In the genomic region with DNA sequence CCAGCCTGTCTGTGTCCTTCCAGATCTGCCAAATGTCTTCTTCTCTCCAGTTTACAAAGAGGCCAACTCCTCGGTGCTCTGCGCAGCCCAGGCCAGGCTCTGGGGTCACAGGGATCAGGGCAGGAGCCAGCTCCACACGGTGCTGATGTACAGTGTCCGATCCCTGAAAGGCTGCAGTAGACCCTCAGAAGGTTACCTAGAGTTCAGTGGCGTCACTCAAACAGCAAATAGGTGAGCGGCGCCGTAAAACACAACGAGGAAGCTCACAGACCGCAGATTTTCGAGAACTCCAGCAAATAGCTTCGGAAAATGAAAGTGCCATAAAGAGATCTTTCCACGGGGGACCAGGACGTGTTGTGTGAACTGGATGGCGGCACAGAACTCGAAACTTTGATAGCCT, we compare ENCODE assay signal across 11 mouse cellular contexts. TPM values are rescaled to one million over a fixed set of nuclear protein-coding genes. Genes with fewer than 3 reads are reported as not detected.
DNase-seq lines count a peak whose midpoint lies in the region; ATAC-seq and TF ChIP-seq lines count a peak whose summit lies in the region.
"Had no signal": no experiment of that assay in that cellular context is flagged by ENCODE, and none has a peak within 500 bp of the region (broad histone marks: within the 10 kb centered on the region; RNA-seq: fewer than 3 reads in every experiment).

No protein-coding gene starts in this region.

- WGBS in kidney, embryonic 14.5 days, result 23% methylated on average over 16 of the region's 16 CpGs
- 9% methylated on average over 16 of the region's 16 CpGs for WGBS in limb, embryonic 14.5 days

- no peaks in the 10 kb centered on the region for H3K9me3 ChIP-seq in kidney, embryonic 14.5 days (ENCODE audit: control insufficient read depth, low read length)
- no peaks in the 10 kb centered on the region for H3K9me3 ChIP-seq in E14TG2a.4 (ENCODE audit: low read length)
- no peaks in the 10 kb centered on the region for H3K9me3 ChIP-seq in limb, embryonic 14.5 days (ENCODE audit: control insufficient read depth, low read length)

- H3K36me3 ChIP-seq in kidney, embryonic 14.5 days (ENCODE audit: control insufficient read depth, insufficient read depth, low read length), result no peaks in the 10 kb centered on the region
- H3K36me3 ChIP-seq in E14TG2a.4 (ENCODE audit: insufficient read depth, low read length), result no peaks in the 10 kb centered on the region
- no peaks in the 10 kb centered on the region for H3K36me3 ChIP-seq in limb, embryonic 14.5 days (ENCODE audit: control insufficient read depth, insufficient read depth, low read length)

- ATAC-seq in kidney, embryonic 14.5 days (ENCODE audit: low FRiP score, low TSS enrichment), result no peak
- ATAC-seq in limb, embryonic 14.5 days (ENCODE audit: low FRiP score, low read depth), result no peak

- no peak for TF ChIP-seq CTCF in E14TG2a.4 (conservative IDR thresholded peaks at IDR 0.05; ENCODE audit: low read length)

- no peaks in the 10 kb centered on the region; the same call in 1 of the 2 replicates for H3K4me1 ChIP-seq in kidney, embryonic 14.5 days (ENCODE audit: control insufficient read depth, insufficient read depth, low read length)
- H3K4me1 ChIP-seq in E14TG2a.4 (replicated peaks; ENCODE audit: low read depth, low read length), result peaks cover 14% of the 10 kb centered on the region; the same call in 1 of the 2 replicates
- H3K4me1 ChIP-seq in limb, embryonic 14.5 days (ENCODE audit: control insufficient read depth, insufficient read depth, low read length), result peaks cover 49% of the 10 kb centered on the region

- DNase-seq in kidney, adult 18-20 months, result no peak
- DNase-seq in embryo, embryonic 11 days, result peak; percentile 54
- DNase-seq in limb, embryonic 14.5 days (ENCODE audit: low spot score), result peak; percentile 54
- DNase-seq in cerebellum, adult 8-10 months, result no peak
- DNase-seq in urinary bladder, postnatal 10 days (ENCODE audit: low spot score), result no peak
- DNase-seq in kidney, postnatal 25 days, result no peak
- DNase-seq: gastrocnemius, postnatal 25 days; layer of hippocampus, postnatal 36 days; thymus, postnatal 4 days had no signal

- no peak overlapping the region for H3K27ac ChIP-seq in kidney, embryonic 14.5 days (ENCODE audit: low read depth, low read length)
- H3K27ac ChIP-seq in limb, embryonic 14.5 days (replicated peaks; ENCODE audit: low read depth, low read length), result peak overlapping the region; percentile 65

- no peak overlapping the region for H3K4me3 ChIP-seq in kidney, embryonic 14.5 days (ENCODE audit: low read length)
- H3K4me3 ChIP-seq in E14TG2a.4 (replicated peaks; ENCODE audit: low read length), result peak overlapping the region; percentile 50; the same call in 1 of the 2 replicates
- peak overlapping the region; percentile 22 for H3K4me3 ChIP-seq in limb, embryonic 14.5 days (replicated peaks; ENCODE audit: low read length)

- peaks cover 22% of the 10 kb centered on the region for H3K27me3 ChIP-seq in kidney, embryonic 14.5 days (ENCODE audit: control insufficient read depth, insufficient read depth, low read length)
- peaks cover 16% of the 10 kb centered on the region for H3K27me3 ChIP-seq in E14TG2a.4 (ENCODE audit: insufficient read depth, low read length)
- H3K27me3 ChIP-seq in limb, embryonic 14.5 days (ENCODE audit: control insufficient read depth, insufficient read depth, low read length), result no peaks in the 10 kb centered on the region

- H3K9ac ChIP-seq in kidney, embryonic 14.5 days (ENCODE audit: low read depth, low read length), result no peak overlapping the region
- H3K9ac ChIP-seq in limb, embryonic 14.5 days (ENCODE audit: low read depth, low read length, severe bottlenecking), result peak overlapping the region; percentile 42

- TF ChIP-seq POLR2A in limb, embryonic 14.5 days (IDR thresholded peaks at IDR 0.05; ENCODE audit: borderline replicate concordance, extremely low read depth, insufficient read depth, insufficient read length), result no peak

- peak overlapping the region; percentile 19; the same call in 1 of the 2 replicates for H3K4me2 ChIP-seq in kidney, embryonic 14.5 days (replicated peaks; ENCODE audit: low read depth, low read length)
- H3K4me2 ChIP-seq in limb, embryonic 14.5 days (replicated peaks; ENCODE audit: low read depth, low read length, severe bottlenecking), result peak overlapping the region; percentile 44

RNA-seq across cellular contexts. Expression of a gene that starts 44.0 kb away (rescaled TPM):
- polyA plus RNA-seq in kidney, embryonic 14.5 days (2014; fragmentation: Nextera tagmentation; extraction: Ambion mirVana), result 8.0 and 10.2 TPM in 2 replicates
- 240 and 337 TPM in 2 replicates for polyA plus RNA-seq in limb, embryonic 14.5 days (2012; rRNA removed)
- 80.8 and 81.8 TPM in 2 replicates for polyA plus RNA-seq in limb, embryonic 14.5 days (2014; fragmentation: Nextera tagmentation; extraction: Ambion mirVana)

Comparison
In these comparisons a context has a peak if more than half of its experiments do, and no peak if none do; other contexts are left out.
1. DNase-seq: peak in embryo, embryonic 11 days (single experiment) and limb, embryonic 14.5 days (single experiment); none in kidney, adult 18-20 months (single experiment), cerebellum, adult 8-10 months (single experiment), urinary bladder, postnatal 10 days (single experiment) and kidney, postnatal 25 days (0 of 2).